In genomic region chr8:20598300-20599170, GRCm38 (mm10) we compare ENCODE assay signal across 11 mouse cellular contexts. TPM values are rescaled to one million over a fixed set of nuclear protein-coding genes. Genes with fewer than 3 reads are reported as not detected.
DNase-seq lines count a peak whose midpoint lies in the region; ATAC-seq and TF ChIP-seq lines count a peak whose summit lies in the region.
"Not testable (repeated sequence)": the region's sequence is repeated elsewhere in the genome, so short reads cannot be mapped to it uniquely, and the experiment has no call there.
"Had no signal": no experiment of that assay in that cellular context is flagged by ENCODE, and none has a peak within 500 bp of the region (broad histone marks: within the 10 kb centered on the region; RNA-seq: fewer than 3 reads in every experiment).

No protein-coding gene starts in this region.

- not testable (repeated sequence) for H3K36me3 ChIP-seq in embryonic facial prominence, embryonic 11.5 days (replicated peaks; ENCODE audit: control insufficient read depth, insufficient read depth, low read depth, low read length); forebrain, postnatal 0 days (ENCODE audit: insufficient read depth); hindbrain, embryonic 11.5 days (ENCODE audit: control insufficient read depth, insufficient read depth, low read length); intestine, postnatal 0 days (ENCODE audit: control insufficient read depth, insufficient read depth); limb, embryonic 14.5 days (ENCODE audit: control insufficient read depth, insufficient read depth, low read length); lung, embryonic 15.5 days; midbrain, postnatal 0 days (ENCODE audit: insufficient read depth, low read length); stomach, embryonic 16.5 days (ENCODE audit: control insufficient read depth, insufficient read depth, low read length)

- H3K4me2 ChIP-seq in embryonic facial prominence, embryonic 11.5 days (ENCODE audit: low read depth, low read length); forebrain, postnatal 0 days (ENCODE audit: low read depth); hindbrain, embryonic 11.5 days (replicated peaks; ENCODE audit: low read depth, low read length); intestine, postnatal 0 days (replicated peaks; ENCODE audit: low read depth); limb, embryonic 14.5 days (replicated peaks; ENCODE audit: low read depth, low read length, severe bottlenecking); lung, embryonic 15.5 days; midbrain, postnatal 0 days (ENCODE audit: low read depth, low read length, poor library complexity, severe bottlenecking); stomach, embryonic 16.5 days (ENCODE audit: low read depth, low read length): not testable (repeated sequence)

- ATAC-seq in embryonic facial prominence, embryonic 11.5 days (replicated peaks; ENCODE audit: insufficient number of reproducible peaks, low FRiP score, low TSS enrichment, low read depth) = peak; percentile 87
- ATAC-seq in forebrain, postnatal 0 days = peak; percentile 55; the same call in 1 of the 2 replicates
- ATAC-seq in hindbrain, embryonic 11.5 days (ENCODE audit: low FRiP score) = peak; percentile 87
- peak; percentile 70 for ATAC-seq in intestine, postnatal 0 days
- ATAC-seq in limb, embryonic 14.5 days (ENCODE audit: low FRiP score, low read depth) = peak; percentile 64; the same call in 1 of the 2 replicates
- peak; percentile 77 for ATAC-seq in lung, embryonic 15.5 days (ENCODE audit: borderline replicate concordance, extremely low read depth, low FRiP score, low TSS enrichment)
- ATAC-seq in midbrain, postnatal 0 days (ENCODE audit: low FRiP score) = peak; percentile 84
- ATAC-seq in stomach, embryonic 16.5 days (ENCODE audit: insufficient read depth, low FRiP score) = peak; percentile 82

- H3K4me3 ChIP-seq in embryonic facial prominence, embryonic 11.5 days (ENCODE audit: low read depth, low read length); forebrain, postnatal 0 days (ENCODE audit: low read depth, low read length); hindbrain, embryonic 11.5 days (ENCODE audit: low read depth, low read length); intestine, postnatal 0 days (ENCODE audit: low read depth, low read length); limb, embryonic 14.5 days (replicated peaks; ENCODE audit: low read length); lung, embryonic 15.5 days; midbrain, postnatal 0 days (ENCODE audit: low read depth, low read length); stomach, embryonic 16.5 days (replicated peaks; ENCODE audit: low read length): not testable (repeated sequence)

- not testable (repeated sequence) for DNase-seq in embryonic facial prominence, embryonic 11.5 days (ENCODE audit: low spot score); forebrain, postnatal 0 days; hindbrain, embryonic 11.5 days (ENCODE audit: low spot score); limb, embryonic 14.5 days (ENCODE audit: low spot score); midbrain, postnatal 0 days (ENCODE audit: low spot score)

- not testable (repeated sequence) for H3K9ac ChIP-seq in embryonic facial prominence, embryonic 11.5 days (replicated peaks; ENCODE audit: low read length); forebrain, postnatal 0 days; hindbrain, embryonic 11.5 days (ENCODE audit: low read depth, low read length); intestine, postnatal 0 days (ENCODE audit: low read depth, low read length); limb, embryonic 14.5 days (ENCODE audit: low read depth, low read length, severe bottlenecking); lung, embryonic 15.5 days; midbrain, postnatal 0 days (replicated peaks; ENCODE audit: low read length, poor library complexity, severe bottlenecking); stomach, embryonic 16.5 days (ENCODE audit: low read length)

- H3K4me1 ChIP-seq in embryonic facial prominence, embryonic 11.5 days (ENCODE audit: control insufficient read depth, insufficient read depth, low read length); forebrain, postnatal 0 days (ENCODE audit: insufficient read depth); hindbrain, embryonic 11.5 days (replicated peaks; ENCODE audit: control insufficient read depth, insufficient read depth, low read length); intestine, postnatal 0 days (replicated peaks; ENCODE audit: control insufficient read depth, insufficient read depth, low read length); limb, embryonic 14.5 days (ENCODE audit: control insufficient read depth, insufficient read depth, low read length); lung, embryonic 15.5 days; midbrain, postnatal 0 days (ENCODE audit: insufficient read depth, low read length); stomach, embryonic 16.5 days (ENCODE audit: control insufficient read depth, insufficient read depth, low read length): not testable (repeated sequence)

- WGBS in embryonic facial prominence, embryonic 11.5 days = 84% methylated on average over 5 of the region's 10 CpGs
- 89% methylated on average over 5 of the region's 10 CpGs for WGBS in forebrain, postnatal 0 days
- WGBS in hindbrain, embryonic 11.5 days = 90% methylated on average over 5 of the region's 10 CpGs
- WGBS in intestine, postnatal 0 days = 74% methylated on average over 5 of the region's 10 CpGs
- WGBS in limb, embryonic 14.5 days = 83% methylated on average over 4 of the region's 10 CpGs
- WGBS in lung, embryonic 15.5 days = 78% methylated on average over 9 of the region's 10 CpGs
- WGBS in midbrain, postnatal 0 days = 83% methylated on average over 4 of the region's 10 CpGs
- WGBS in stomach, embryonic 16.5 days = 76% methylated on average over 4 of the region's 10 CpGs

- H3K27ac ChIP-seq in embryonic facial prominence, embryonic 11.5 days (replicated peaks; ENCODE audit: low read depth, low read length); forebrain, postnatal 0 days (ENCODE audit: low read depth, low read length); hindbrain, embryonic 11.5 days (ENCODE audit: low read depth, low read length); intestine, postnatal 0 days (ENCODE audit: low read depth, low read length); limb, embryonic 14.5 days (replicated peaks; ENCODE audit: low read depth, low read length); lung, embryonic 15.5 days; midbrain, postnatal 0 days (ENCODE audit: low read depth, low read length); stomach, embryonic 16.5 days (ENCODE audit: low read length): not testable (repeated sequence)

- H3K27me3 ChIP-seq in embryonic facial prominence, embryonic 11.5 days (ENCODE audit: control insufficient read depth, insufficient read depth, low read length); forebrain, postnatal 0 days (ENCODE audit: insufficient read depth, low read length); hindbrain, embryonic 11.5 days (ENCODE audit: control insufficient read depth, insufficient read depth, low read length); intestine, postnatal 0 days (replicated peaks; ENCODE audit: control insufficient read depth, insufficient read depth, low read length); limb, embryonic 14.5 days (ENCODE audit: control insufficient read depth, insufficient read depth, low read length); lung, embryonic 15.5 days; midbrain, postnatal 0 days (ENCODE audit: insufficient read depth, low read length); stomach, embryonic 16.5 days (ENCODE audit: control insufficient read depth, insufficient read depth, low read length): not testable (repeated sequence)

- TF ChIP-seq POLR2A in limb, embryonic 14.5 days (IDR thresholded peaks at IDR 0.05; ENCODE audit: borderline replicate concordance, extremely low read depth, insufficient read depth, insufficient read length) = not testable (repeated sequence)

- TF ChIP-seq CTCF in forebrain, postnatal 0 days (IDR thresholded peaks at IDR 0.05; ENCODE audit: low read depth); intestine, postnatal 0 days (IDR thresholded peaks at IDR 0.05; ENCODE audit: low read depth); midbrain, postnatal 0 days (IDR thresholded peaks at IDR 0.05): not testable (repeated sequence)

- not testable (repeated sequence) for H3K9me3 ChIP-seq in embryonic facial prominence, embryonic 11.5 days (replicated peaks; ENCODE audit: control insufficient read depth, low read length); forebrain, postnatal 0 days (ENCODE audit: low read length); hindbrain, embryonic 11.5 days (ENCODE audit: control insufficient read depth, low read length); intestine, postnatal 0 days (ENCODE audit: control insufficient read depth); limb, embryonic 14.5 days (ENCODE audit: control insufficient read depth, low read length); lung, embryonic 15.5 days; midbrain, postnatal 0 days (ENCODE audit: low read length); stomach, embryonic 16.5 days (replicated peaks; ENCODE audit: control insufficient read depth, low read length)

RNA-seq across cellular contexts. Expression of gene Gm21119, which starts 16.2 kb away (rescaled TPM):
- polyA plus RNA-seq in embryonic facial prominence, embryonic 11.5 days (2014; fragmentation: Nextera tagmentation; extraction: Ambion mirVana) = 0.21 TPM in 1 of 2 replicates, not detected in the other
- total RNA-seq in forebrain, postnatal 0 days (2014; rRNA removed) = 0.23 and 0.67 TPM in 2 replicates
- 0.06 TPM in 1 of 2 replicates, not detected in the other for polyA plus RNA-seq in forebrain, postnatal 0 days (2015; fragmentation: Nextera tagmentation; extraction: Ambion mirVana)
- 0.23 TPM in 1 of 2 replicates, not detected in the other for polyA plus RNA-seq in hindbrain, embryonic 11.5 days (2014; fragmentation: Nextera tagmentation; extraction: Ambion mirVana)
- polyA plus RNA-seq in intestine, postnatal 0 days (2015; fragmentation: Nextera tagmentation; extraction: Ambion mirVana) = 0.12 and 0.13 TPM in 2 replicates
- polyA plus RNA-seq in limb, embryonic 14.5 days (2012; rRNA removed) = 0.12 TPM in 1 of 2 replicates, not detected in the other
- polyA plus RNA-seq in limb, embryonic 14.5 days (2014; fragmentation: Nextera tagmentation; extraction: Ambion mirVana) = 0.12 TPM in 1 of 2 replicates, not detected in the other
- polyA plus RNA-seq in lung, embryonic 15.5 days (2015; fragmentation: Nextera tagmentation; extraction: Ambion mirVana) = 0.18 and 0.31 TPM in 2 replicates
- 0.11 and 1.2 TPM in 2 replicates for total RNA-seq in midbrain, postnatal 0 days (2014; rRNA removed)
- polyA plus RNA-seq in midbrain, postnatal 0 days (2015; fragmentation: Nextera tagmentation; extraction: Ambion mirVana) = 0.31 TPM in 1 of 2 replicates, not detected in the other
- not detected in 2 replicates for polyA plus RNA-seq in stomach, embryonic 16.5 days (2015; fragmentation: Nextera tagmentation; extraction: Ambion mirVana)
- polyA plus RNA-seq: limb, embryonic 10.5 days; macrophage; myocyte had no signal
